Mouse (Mus musculus) c-Kit-negative CD71-positive TER-119-positive erythroid progenitor cells, embryonic 14.5 days (primary cell): ENCODE measurements around the gene Krt12.

Source experiments
- DNase-seq: peaks from one replicate; pipeline ENCODE4 v3.0.0-alpha.2; 2013; ENCODE audit warnings: low read depth, low spot score

Gene Krt12

DNA sequence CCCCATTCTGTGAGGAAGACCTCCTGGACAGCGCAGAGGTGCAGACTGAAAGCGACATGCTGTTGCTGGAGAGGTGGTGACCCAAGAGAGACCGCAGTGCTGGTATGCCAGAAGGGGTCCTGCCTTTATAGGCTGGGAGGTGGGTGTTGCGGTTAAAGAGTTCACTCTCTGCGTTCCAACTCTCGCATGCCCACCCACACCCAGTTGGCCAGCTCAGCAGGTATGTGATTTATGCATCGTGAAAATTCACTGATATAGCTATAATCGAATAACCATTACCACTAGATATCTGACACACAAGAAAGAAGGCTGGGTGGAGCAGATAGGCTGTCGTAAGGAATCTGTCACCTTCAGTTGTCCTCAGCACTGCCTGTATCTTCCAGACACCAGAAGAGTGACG lies at the start of gene Krt12:
Gene Krt12 (minus strand): TSS at position 101 of the 400 bp plus-strand sequence.
- no peak for DNase-seq

DNA sequence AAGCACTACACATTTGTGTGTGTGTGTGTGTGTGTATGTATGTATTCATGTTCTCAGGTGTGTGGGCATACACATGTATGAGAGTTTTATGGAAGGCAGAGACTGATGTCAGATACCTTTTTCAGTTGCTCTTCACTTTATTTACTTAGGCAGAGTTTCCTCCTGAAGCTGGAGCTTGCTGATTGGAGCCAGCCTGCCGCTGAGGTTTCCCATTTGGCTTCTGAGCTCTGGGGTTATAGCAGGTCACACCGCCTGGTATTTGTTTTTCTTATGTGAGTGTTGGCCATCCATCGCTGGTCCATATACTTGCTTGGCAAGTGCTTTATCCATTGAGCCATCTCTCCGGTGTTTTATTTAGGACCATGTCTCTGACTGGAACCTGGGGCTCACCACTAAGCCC lies 47.2 kb upstream of the Krt12 start:
- no peak for DNase-seq

DNA sequence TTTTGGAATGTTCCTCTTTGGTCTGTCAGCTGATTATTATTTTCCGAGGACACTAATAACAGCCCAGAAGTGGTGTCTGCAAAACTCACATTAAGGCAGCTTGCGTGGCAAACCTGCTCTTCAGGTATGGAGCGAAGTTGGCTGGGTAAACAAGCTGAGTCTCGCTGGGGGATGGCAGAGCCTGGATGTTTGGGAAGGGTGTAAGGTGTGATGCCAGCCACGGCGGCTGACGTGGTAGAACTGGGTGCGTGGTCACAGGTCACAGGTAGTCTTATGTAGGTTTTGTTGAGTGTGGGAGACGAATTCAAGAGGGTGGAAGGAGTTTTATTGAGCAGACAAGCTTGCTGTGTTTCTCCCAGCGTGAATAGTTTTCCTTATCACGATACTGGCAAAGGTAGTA lies 46.5 kb upstream of the Krt12 start:
- DNase-seq, result no peak

DNA sequence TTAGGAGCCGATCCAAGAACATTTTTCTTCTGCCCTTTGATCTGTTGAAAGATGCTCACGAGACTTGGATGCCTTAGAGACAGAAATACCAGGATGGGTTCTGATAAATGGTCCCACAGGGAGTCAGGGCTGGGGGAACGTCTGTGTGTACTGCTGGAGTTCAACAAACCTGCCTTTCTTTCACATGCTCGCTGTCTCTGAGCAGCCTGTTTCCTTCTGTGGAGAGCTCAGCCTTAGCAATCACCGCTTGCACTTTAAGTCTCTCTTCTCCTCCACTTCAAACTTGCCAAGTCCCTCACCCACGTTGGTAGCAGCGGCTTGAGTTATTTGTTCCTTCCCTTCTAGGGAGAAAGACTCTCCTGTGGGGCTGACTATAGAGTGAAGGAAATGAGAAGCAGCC lies 44.3 kb upstream of the Krt12 start:
- no peak for DNase-seq

DNA sequence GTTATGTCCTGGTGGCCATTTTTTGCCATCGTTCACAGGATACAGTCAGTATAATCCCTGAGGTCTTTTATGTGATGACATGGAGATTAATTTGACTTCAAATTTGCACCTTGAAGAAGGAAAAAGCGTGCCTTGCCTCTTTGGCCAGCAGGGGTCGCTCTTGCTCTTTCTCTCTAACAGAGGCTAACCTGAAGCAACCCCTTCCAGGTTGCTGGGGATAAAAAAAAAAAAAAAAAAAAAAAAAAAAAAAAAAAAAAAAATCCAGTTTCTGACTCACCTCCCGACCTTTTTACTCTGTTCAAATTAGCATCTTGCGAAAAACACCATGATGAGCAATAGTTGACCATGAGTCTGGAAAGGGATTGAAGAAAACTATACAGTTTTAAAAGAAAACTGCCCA lies 42.8 kb upstream of the Krt12 start:
- peak; percentile 20 for DNase-seq

DNA sequence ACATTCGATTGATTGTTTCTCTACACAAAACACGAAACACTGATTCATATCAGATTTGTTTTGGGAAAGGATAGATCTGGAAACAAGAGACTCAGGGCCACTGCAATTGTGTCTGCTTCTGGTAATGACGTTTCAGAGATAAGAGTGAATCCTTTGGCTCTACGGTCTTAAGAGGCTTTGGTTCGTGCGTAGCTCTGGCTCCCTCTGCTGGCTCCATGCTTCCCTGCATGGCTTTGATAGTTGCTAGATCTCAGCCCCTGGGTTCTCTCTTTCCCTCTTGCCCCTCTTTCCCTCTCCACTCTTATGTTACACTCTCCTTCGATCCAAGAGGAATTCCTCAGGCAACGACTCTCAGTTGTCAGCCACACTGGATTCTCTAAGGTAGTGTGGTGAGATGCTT lies 41.1 kb upstream of the Krt12 start:
- DNase-seq, result no peak

DNA sequence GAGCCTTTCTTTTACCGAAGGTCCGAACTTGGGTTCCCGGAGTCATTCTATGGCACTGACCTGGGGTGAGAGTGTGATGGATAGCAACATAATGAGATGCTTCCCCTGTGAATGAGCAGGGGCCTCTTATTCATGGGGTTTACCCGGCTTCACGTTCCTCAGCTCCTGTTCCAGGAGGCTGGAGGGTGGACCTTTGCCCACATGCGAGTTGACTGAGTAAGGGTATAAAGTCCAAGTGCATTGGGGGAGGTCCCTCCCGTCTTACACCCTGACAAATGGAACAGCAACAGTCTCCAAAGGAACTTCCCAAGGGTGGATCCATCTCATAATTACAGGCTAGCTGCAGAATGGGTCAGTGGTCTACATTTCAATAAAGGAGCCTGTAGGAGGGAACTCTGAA lies 39.7 kb upstream of the Krt12 start:
- DNase-seq, result no peak

DNA sequence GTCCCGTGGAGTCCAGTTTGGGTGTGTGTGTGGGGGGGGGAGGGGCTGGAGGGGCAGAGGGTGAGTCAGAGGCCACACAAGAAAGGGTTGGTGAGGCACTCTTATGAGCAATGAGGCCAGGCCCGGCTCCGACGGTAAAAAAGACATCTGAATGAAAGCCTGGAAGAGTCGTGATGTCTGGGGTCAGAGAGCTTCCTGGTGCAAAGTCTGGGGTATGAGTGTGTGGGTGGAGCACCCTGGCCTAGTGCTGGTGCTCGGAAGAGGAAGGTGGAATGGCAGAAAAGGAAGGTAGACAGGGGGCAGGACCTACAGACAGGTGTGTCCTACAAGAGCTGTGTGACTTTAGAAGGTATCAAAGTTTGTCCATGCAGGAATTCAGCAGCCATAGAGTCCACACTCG lies 36.8 kb upstream of the Krt12 start:
- DNase-seq, result no peak

DNA sequence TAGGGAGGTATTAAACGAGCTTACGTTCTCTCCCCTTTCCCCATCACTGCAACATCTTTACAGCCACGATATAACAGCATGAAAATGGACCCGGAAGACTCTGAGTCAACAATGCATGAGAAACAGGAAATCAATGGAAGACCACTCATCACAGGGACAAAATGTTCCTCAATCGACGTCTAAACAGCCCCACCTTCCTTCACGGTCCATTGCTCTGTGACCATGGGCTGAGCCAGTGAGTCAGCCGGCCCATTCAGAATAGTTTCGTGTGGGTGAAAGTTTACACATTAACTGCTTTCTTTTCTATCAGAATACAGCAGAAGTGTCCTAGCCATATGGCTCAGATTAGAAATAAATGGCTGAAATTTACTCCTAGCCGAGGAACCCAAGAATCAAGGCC lies 32.7 kb upstream of the Krt12 start:
- DNase-seq, result no peak

DNA sequence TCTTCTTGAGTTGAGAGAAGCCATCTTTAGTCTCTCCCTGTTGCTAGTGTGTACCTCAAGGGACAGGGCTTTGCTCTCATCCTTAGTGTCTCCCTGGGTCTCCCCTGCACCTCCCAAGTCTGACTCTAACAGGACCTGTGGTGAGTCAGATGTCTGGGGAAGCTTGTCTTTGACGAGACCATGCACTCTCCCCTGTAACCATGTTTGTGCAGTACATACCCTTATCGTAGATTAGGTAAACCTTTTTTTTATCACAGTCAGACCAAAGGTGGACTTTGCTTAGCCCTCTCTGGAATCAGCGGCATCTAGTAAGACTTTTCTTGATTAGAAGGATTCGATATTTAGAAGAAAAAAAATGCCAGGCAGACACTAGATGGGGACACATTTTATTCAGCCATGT lies 32.0 kb upstream of the Krt12 start:
- DNase-seq, result no peak

DNA sequence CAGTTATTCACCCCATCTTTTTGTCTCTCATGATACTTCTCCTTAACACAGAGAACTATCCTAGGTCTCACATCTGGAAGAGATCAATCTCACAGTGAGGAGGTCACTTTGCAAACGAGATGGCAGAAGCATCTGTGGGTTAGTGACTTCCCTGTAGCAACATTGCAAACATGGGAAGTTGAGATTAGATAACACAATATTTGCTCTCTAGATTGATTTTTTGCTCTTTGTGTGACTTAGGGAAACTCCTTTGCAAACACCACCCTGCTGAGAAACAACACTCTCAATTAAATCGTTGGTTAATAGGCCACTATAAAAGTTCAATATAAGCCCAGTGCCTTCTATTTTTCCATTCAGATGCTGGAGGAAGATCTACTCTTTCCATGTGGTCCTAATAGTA lies 26.7 kb upstream of the Krt12 start:
- no peak for DNase-seq

DNA sequence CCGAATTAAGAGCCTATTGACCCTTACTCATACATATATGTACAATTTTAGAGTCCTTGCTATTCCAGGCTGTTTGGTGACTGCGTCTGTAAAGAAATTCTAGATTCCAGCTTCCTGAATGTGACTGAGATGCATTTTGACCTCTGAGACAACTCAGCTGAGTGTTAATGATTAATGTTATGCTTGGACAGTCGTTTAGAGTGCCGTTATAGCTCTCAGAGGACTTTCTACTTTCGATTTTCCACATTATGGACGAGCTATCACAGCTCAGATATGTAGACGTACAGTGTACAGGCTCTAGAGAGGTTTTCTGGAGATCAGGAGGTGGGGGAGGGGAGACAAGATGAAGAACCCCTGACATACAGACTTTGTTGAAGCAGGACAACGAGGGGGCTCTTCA lies 19.2 kb upstream of the Krt12 start:
- no peak for DNase-seq

DNA sequence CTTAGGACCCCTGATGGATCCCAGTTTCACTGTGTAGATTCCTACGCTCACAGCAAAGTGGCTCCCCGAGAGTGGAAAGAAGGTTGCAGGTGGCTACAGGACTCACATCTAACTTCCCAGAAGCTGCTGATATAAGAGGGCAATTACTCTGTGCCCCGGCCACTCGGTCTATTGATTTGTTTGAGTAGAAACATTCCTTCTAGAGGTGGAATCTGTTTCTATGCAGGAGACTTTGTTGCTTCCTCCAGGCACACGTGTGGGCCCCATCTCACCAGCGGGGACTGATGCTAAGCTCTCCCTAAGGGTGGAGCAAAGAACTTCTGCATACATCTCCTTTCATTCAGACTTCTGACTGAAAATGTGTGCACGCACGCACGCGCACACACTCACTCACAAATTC lies 17.4 kb upstream of the Krt12 start:
- no peak for DNase-seq

DNA sequence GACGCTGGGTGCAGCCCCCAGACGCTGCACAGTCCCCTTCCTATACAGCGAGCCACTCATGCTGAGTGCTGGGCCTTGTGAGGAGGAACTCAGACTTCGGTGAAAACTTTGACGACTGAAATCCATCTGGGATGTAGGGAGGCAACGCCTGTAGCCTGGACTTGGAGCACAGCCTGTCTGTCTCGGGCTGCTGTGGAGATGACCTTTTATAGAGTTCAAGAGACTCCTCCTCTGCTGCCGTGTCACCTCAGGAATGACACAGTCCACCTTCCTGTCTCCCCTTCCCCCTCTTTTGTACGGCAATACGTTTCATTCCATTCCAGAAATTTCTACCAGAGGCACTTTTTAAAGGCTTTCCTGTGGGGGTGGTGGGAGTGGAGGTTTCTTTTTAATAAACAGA lies 15.9 kb upstream of the Krt12 start, which contains the start of gene Krt20:
Gene Krt20 (minus strand): TSS at position 179 of the 400 bp plus-strand sequence.
- DNase-seq, result no peak

DNA sequence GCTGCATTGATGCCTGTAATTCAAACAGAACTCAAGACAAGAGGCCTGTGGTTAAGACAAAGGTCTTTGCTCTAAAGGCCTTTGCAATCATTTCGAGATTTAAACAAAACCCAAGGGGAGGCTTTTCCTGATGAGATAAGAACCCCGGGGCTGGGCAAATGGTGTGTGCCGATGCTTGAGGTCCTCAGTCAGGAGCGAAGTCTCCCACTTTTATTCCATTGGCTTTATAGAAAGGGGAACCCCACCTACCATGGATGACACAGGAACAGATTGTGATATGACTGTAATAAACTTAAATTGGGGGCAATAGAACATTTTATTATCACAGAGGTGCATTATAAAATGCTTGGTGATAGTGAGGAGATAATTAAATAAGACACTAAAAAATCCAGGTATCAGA lies 14.6 kb upstream of the Krt12 start:
- no peak for DNase-seq

DNA sequence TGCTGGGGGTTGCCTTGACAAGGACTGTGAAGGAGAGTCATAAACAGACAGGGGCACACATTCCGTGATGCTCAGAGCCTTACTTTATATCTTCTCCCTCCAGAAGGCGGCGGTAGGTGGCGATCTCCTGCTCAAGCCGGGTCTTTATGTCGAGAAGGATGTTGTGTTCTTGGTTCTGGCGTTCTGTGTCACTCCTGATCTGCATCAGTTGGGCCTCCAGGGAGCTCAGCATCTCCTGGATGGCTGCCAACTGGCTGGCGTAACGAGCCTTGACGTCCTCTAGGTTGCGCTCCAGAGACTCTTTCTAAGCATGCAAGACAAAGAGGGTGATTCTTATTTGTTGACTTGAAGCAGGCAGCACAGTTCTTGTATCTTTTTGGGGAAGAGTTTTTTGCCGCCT lies 8.6 kb upstream of the Krt12 start:
- DNase-seq, result no peak

DNA sequence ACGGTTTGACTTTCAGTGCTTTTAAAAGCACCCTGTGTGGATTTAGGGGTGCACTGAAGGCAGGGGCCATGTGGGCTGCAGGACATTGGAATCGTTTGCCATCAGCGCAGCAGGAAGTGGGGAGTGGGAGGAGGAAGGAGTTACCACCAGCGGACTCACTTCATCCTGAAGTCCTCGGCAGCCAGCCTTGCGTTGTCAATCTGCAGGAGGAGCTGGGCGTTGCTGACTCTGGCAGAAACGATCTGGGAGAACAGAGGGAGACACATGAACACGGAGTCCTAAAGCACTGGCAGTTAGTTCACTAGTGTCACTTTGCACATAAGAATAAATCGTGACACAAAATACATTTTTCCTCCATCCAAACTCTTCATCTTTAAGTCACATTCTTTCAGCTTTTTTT lies 1.5 kb downstream of the Krt12 start:
- no peak for DNase-seq

DNA sequence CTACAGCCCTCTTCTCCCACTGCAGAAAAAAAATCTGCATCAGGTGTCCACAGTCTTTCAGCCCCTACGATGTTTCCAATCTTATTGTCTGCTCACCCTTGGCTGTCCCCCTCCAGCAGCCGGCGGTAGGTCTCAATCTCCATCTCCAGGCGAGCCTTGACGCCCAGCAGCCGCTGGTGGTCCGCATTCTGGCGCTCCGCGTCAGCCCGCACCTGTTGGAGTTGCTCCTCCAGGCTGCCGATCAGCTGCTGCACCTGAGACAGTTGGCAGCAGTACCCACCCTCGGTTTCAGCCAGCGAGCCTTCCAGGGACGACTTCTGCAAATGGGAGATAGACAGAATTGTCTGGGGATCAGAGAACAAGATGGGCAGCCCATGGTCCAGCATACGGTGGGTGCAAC lies 4.2 kb downstream of the Krt12 start:
- no peak for DNase-seq

DNA sequence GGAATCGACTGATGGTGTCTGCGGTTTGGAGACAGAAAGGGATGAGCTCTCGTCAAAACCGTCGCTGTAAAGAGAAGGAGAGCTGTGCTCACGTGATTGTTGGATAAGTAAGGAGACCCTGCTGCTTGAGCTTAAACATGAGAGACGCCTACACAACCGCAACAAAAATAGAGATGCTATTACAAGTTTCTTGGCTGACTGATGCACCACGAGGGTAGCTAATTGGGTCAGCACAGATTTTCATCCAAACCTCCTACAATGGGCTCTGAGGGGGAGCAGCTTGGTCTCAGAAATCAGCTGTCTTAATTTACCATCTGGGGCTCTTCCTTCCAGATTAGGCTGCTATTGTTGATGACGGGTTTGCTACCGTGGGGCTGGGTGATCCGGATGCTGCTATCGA lies 5.2 kb downstream of the Krt12 start:
- no peak for DNase-seq

DNA sequence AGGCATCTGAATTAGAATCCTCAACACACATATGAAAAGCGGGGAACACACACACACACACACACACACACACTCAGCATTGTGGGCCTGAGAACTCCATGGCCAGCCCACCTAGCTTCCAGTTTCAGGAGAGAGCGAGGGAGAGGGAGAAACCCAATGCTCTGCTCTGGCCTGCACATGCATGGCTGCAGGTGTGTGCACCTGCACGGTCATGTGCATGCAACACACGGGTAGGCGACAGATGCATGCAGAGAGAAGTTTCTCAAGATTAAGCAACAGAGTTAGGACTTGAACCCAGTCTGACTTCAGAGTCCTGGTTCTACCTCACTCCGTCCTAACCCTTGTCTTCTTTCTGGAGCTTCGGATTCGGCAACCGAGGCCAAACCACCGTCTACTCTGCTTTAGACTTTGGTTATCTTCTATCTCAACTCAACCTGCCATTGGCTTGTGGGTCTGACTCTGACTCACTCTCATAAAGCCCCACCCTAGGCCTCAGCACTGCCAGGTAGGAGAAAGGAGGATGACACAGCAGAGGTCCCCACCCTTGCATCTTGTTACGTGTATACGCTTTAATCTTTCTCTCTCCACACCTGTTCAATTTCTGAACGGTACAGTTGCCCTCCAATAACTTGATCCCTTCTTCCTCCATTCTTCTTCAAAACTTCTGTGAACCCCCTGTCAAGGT lies 7.5 kb downstream of the Krt12 start:
- no peak for DNase-seq

DNA sequence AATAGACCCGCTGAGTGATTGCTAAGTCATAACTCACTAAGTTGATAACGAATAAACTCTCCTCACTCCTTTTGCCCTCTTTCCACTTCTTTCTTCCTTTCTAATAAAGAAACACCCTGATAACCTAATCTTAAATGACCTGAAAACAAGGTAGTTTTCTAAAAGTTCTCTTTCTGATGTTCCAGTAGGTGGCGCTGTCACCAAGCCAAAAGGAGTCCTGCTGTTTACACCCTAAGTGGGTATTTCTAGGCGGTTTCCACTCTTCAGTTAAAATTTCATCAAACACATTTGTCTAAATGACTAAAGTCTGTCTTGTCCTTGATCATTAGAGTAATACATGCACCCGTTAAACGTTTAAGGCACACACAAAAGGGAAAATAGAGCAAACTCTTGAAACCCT lies 8.8 kb downstream of the Krt12 start:
- no peak for DNase-seq

DNA sequence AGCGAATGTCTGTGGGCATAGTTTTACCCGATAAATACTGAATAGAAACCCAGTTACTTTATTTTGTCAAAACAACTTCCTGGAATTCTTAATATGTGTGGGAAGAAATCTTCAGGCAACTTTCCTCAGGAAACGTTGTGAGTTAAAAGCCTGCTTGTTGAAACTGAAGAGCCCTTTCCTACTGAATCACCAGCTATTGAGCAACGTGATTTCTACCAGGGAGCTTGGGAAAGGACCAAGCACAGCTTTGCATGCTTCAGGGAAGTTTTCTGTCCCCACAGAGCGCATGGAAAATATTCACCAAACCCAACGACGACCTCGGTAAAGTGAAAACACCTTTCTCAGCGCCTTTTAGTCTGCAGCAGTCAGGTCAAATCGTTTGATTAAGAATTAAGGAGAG lies 15.9 kb downstream of the Krt12 start:
- DNase-seq, result no peak

DNA sequence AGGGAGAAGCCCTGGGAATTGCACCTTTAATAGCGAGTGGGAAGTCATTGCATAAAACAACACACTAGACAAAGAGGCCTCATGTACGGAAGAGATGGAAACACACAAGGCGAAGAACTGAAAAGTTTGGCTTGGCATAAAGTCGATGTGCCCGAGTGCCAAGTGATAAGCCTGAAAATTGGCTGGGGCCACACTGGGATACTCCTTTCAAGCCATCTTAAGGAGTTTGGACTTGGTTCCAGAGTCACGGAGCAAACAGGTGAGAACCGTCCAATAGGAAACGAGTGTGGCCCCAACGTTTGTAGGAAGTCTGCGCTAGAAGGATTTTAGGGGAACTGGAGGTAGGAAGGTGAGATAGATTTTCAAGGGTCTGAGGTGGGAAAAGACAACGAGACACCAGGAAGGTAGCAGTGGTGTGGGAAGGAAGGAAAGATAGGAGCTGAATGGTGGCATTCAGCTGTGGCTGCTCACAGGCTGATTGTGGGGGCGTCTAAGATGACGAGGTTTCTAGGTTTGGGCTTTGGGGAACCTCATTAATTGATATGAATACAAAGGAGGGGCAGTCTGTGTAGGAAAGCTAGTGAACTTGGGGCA lies 22.0 kb downstream of the Krt12 start:
- no peak for DNase-seq

DNA sequence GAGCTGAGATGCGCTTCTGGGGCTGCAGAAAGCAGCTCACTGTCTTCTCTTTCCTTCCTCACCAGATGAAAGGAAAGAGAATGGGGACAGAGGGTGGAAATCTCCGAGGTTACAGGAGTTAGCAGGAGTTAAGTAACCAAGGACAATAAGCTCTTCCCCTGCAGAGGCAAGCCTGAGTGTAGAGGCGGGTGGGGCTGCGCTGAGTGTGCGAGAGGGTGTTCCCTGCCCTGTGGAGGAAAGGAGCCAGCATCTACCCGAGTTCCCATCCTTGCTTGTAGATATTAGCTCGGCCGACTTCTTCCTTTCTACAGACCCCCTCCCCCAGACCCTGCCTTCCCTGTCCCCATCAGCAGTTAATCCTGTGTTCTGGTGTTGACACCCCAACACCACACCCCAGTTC lies 23.2 kb downstream of the Krt12 start:
- DNase-seq, result no peak
